Mouse (Mus musculus): ENCODE measurements at regions not wholly inside any gene's neighbourhood (a gene's known extent, or its start where the extent isn't known, plus 50 kb on each side); places are given as distances from the start of the nearest gene placed in this dataset.

DNA sequence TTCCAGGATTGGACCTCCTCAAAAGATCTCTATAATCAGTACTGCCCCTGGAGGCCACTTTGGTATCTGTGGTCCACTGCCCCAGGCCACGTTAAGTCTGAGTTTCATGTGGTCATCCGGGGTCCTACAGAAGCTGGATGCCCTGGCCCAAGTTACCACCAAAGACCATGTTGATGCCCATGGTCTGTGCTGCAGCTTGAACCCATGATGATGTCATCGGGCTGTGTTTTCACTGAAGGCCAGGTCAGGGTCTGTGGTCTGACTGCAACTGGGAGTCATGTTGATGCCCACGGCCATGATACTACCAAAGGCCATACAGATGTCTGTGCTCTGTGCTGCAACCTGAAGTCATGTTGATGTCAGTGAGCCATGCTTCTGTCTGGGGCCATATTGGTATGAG, 122.3 kb upstream of the Col8a1 start:
- TF ChIP-seq POLR2A (IDR thresholded peaks at IDR 0.05; ENCODE audit: control insufficient read depth, low read depth, low read length) (no peak), CTCF (IDR thresholded peaks at IDR 0.05; ENCODE audit: control insufficient read depth, insufficient read depth, insufficient replicate concordance, low read depth, low read length) (no peak)

All from testis, adult 2 months (tissue).